Mouse (Mus musculus): ENCODE results near the gene Ptgir. TPM values are rescaled to one million over a fixed set of nuclear protein-coding genes. Genes with fewer than 3 reads are reported as not detected.

Ptgir gene
- polyA plus RNA-seq, 1 experiment, result not detected

DNA sequence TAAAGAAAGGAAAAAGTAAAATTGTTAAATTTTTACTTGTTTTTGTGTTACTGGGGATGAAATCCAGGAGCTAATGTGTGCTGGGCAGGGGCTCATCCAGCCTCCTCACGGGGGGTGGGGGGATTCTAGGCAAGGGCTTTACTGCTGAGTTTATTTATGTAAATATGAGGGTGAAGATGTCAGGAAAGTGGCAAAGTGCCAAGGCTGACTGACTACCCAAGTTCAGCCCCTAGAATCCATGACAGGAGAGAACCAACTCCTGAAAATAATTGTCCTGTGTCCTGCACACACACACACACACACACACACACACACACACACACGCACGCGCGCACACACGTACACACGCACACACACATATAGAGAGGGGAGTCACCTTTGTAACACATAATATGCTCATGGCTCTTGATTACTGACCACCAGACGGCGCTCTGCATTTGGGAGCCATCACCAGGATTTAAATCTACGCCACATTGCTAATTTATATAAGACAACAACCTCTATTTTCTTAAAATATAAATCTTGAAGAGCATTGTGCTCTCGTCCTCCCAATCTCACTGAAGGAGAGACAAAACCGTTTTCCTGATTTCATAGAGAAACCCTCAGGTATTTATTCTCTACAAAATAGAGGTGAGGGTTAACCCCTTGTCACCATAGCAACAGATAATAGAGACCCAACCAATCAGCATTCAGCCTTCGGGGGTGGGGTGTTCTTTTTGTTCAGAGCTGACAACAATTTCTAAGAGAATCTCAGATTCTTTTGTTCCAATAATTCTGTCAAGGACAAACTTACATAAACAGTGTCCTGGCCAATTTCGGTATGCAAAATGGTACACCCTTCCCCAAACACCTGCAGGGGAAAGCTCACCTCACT, 26.7 kb downstream of the Ptgir start:
- no peak overlapping the region for H3K27ac ChIP-seq (ENCODE audit: insufficient read depth, low read length)
- no peaks in the 10 kb centered on the region for H3K9me3 ChIP-seq (replicated peaks; ENCODE audit: control insufficient read depth, insufficient read depth, low read length, poor library complexity, severe bottlenecking)
- H3K27me3 ChIP-seq (ENCODE audit: control insufficient read depth, insufficient read depth, low read length, poor library complexity, severe bottlenecking), result no peaks in the 10 kb centered on the region
- TF ChIP-seq POLR2A (IDR thresholded peaks at IDR 0.05; ENCODE audit: insufficient read depth, low read length) (no peak), CTCF (IDR thresholded peaks at IDR 0.05; ENCODE audit: low read depth, low read length) (peak; percentile 22)
- no peak overlapping the region for H3K9ac ChIP-seq (ENCODE audit: low read depth, poor library complexity, severe bottlenecking)
- no peaks in the 10 kb centered on the region for H3K36me3 ChIP-seq (ENCODE audit: control insufficient read depth, insufficient read depth, low read length, poor library complexity, severe bottlenecking)
- H3K4me1 ChIP-seq (ENCODE audit: control insufficient read depth, insufficient read depth, low read length), result no peaks in the 10 kb centered on the region
- H3K4me3 ChIP-seq (ENCODE audit: low read depth, low read length), result no peak overlapping the region

DNA sequence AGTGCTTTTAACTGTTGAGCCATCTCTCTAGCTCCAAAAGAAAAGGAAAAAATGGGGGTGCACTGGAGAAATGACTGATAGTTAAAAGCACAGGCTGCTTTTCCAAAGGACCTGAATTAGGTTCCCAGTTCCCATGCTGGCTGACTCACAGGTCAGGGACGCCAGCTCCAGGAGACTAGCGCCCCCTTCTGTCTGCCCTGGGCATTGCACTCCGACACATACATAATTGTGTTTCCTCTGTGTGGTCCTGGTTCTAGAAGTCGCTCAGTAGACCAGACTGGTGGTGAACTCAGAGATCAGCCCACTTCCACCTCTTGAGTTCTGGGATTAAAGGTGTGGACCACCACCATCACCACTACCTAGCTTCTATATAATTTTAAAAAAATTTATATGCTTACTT, 31.0 kb downstream of the Ptgir start:
- peak; percentile 98 for TF ChIP-seq CTCF (IDR thresholded peaks at IDR 0.05; ENCODE audit: low read depth, low read length)
- no peak for TF ChIP-seq POLR2A (IDR thresholded peaks at IDR 0.05; ENCODE audit: insufficient read depth, low read length)
- Histone ChIP-seq H3K9me3 (replicated peaks; ENCODE audit: control insufficient read depth, insufficient read depth, low read length, poor library complexity, severe bottlenecking) (no peaks in the 10 kb centered on the region), H3K4me3 (ENCODE audit: low read depth, low read length) (no peak overlapping the region), H3K4me1 (ENCODE audit: control insufficient read depth, insufficient read depth, low read length) (no peaks in the 10 kb centered on the region), H3K27me3 (ENCODE audit: control insufficient read depth, insufficient read depth, low read length, poor library complexity, severe bottlenecking) (no peaks in the 10 kb centered on the region), H3K9ac (ENCODE audit: low read depth, poor library complexity, severe bottlenecking) (no peak overlapping the region), H3K36me3 (ENCODE audit: control insufficient read depth, insufficient read depth, low read length, poor library complexity, severe bottlenecking) (no peaks in the 10 kb centered on the region), H3K27ac (ENCODE audit: insufficient read depth, low read length) (no peak overlapping the region)

DNA sequence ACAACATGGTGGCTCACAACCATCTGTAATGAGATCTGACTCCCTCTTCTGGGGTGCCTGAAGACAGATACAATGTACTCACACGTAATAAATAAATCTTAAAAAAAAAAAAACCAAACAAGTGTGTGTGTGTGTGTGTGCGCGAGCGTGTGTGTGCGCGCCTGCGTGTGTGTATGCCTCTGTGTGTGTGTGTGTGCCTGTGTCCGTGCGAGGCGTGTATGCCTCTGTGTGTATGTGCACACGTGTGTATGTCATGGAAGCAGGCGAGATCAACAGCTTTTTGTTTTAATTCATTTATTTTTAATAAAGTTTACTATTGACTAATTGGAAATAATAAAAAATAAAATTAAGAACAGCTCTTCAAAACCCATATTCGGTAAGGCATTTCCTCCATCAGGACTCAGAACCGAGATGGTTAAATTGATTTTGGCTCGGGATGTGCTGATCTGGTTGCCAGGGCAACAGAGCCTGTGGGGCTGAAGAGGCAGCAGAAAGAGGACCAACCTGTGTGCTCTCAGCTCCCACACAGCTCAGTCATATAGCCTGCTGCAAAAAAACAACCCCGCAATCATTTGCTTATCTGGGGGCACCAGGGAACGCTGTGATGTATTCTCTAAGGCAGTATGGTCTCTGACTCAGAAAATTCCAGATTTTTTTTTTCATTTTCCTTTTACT, 32.0 kb downstream of the Ptgir start:
- H3K4me3 ChIP-seq (ENCODE audit: low read depth, low read length), result no peak overlapping the region
- H3K36me3 ChIP-seq (ENCODE audit: control insufficient read depth, insufficient read depth, low read length, poor library complexity, severe bottlenecking), result no peaks in the 10 kb centered on the region
- H3K27ac ChIP-seq (ENCODE audit: insufficient read depth, low read length), result no peak overlapping the region

DNA sequence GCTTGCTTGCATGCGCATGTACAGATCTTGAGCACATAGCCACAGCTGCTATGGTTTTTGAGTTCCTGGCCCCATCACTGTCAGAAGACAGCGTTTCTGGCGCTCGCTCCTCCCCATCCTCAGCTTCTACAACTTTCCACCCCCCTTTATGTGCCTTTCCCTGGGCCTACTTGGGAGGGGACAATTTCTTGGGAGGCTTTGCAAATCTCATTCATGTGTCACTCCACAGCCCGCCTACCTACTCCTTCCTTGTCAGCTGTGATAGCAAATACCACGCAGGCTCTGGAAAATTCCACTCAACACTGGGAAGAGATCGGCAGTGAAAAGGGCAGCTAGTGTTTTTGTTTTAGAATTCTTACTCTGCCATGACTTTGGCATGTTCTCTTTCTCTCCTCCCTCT, 34.0 kb downstream of the Ptgir start:
- H3K9ac ChIP-seq (ENCODE audit: low read depth, poor library complexity, severe bottlenecking), result no peak overlapping the region
- TF ChIP-seq CTCF (IDR thresholded peaks at IDR 0.05; ENCODE audit: low read depth, low read length) (no peak), POLR2A (IDR thresholded peaks at IDR 0.05; ENCODE audit: insufficient read depth, low read length) (no peak), EP300 (IDR thresholded peaks at IDR 0.05; ENCODE audit: insufficient read depth, low read depth, low read length) (no peak)
- no peak overlapping the region for H3K27ac ChIP-seq (ENCODE audit: insufficient read depth, low read length)
- H3K27me3 ChIP-seq (ENCODE audit: control insufficient read depth, insufficient read depth, low read length, poor library complexity, severe bottlenecking), result no peaks in the 10 kb centered on the region
- H3K4me3 ChIP-seq (ENCODE audit: low read depth, low read length), result no peak overlapping the region
- H3K4me1 ChIP-seq (ENCODE audit: control insufficient read depth, insufficient read depth, low read length), result no peaks in the 10 kb centered on the region
- H3K9me3 ChIP-seq (replicated peaks; ENCODE audit: control insufficient read depth, insufficient read depth, low read length, poor library complexity, severe bottlenecking), result no peaks in the 10 kb centered on the region
- no peaks in the 10 kb centered on the region for H3K36me3 ChIP-seq (ENCODE audit: control insufficient read depth, insufficient read depth, low read length, poor library complexity, severe bottlenecking)

More for the DNA sequence above, 32.0 kb downstream of the Ptgir start:
- no peak overlapping the region for H3K9ac ChIP-seq (ENCODE audit: low read depth, poor library complexity, severe bottlenecking)
- no peaks in the 10 kb centered on the region for H3K4me1 ChIP-seq (ENCODE audit: control insufficient read depth, insufficient read depth, low read length)
- H3K27me3 ChIP-seq (ENCODE audit: control insufficient read depth, insufficient read depth, low read length, poor library complexity, severe bottlenecking), result no peaks in the 10 kb centered on the region
- TF ChIP-seq CTCF (IDR thresholded peaks at IDR 0.05; ENCODE audit: low read depth, low read length) (no peak), EP300 (IDR thresholded peaks at IDR 0.05; ENCODE audit: insufficient read depth, low read depth, low read length) (no peak), POLR2A (IDR thresholded peaks at IDR 0.05; ENCODE audit: insufficient read depth, low read length) (no peak)
- no peaks in the 10 kb centered on the region for H3K9me3 ChIP-seq (replicated peaks; ENCODE audit: control insufficient read depth, insufficient read depth, low read length, poor library complexity, severe bottlenecking)

DNA sequence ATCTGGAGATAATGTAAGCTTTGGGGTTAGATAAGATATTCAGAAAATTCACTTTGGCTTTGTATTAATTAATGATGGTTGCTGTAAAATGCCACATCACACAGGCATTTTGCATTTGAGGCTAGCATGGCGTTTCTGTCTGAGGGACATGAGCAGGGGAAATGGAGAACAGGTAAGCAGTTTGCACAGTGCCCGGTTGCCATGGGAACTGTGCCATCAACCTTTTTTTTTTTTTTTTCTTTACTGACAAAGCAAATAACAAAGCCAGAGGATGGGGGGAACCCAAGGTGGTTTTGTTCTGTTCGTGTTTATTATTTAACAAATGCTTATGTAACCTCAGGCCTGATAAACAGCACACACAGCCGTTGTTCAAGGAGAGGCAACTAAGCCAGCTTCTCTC, 36.6 kb downstream of the Ptgir start:
- Histone ChIP-seq H3K9me3 (replicated peaks; ENCODE audit: control insufficient read depth, insufficient read depth, low read length, poor library complexity, severe bottlenecking) (no peaks in the 10 kb centered on the region), H3K4me3 (ENCODE audit: low read depth, low read length) (no peak overlapping the region), H3K36me3 (ENCODE audit: control insufficient read depth, insufficient read depth, low read length, poor library complexity, severe bottlenecking) (no peaks in the 10 kb centered on the region), H3K27ac (ENCODE audit: insufficient read depth, low read length) (no peak overlapping the region), H3K27me3 (ENCODE audit: control insufficient read depth, insufficient read depth, low read length, poor library complexity, severe bottlenecking) (no peaks in the 10 kb centered on the region), H3K4me1 (ENCODE audit: control insufficient read depth, insufficient read depth, low read length) (peaks cover 2% of the 10 kb centered on the region), H3K9ac (ENCODE audit: low read depth, poor library complexity, severe bottlenecking) (no peak overlapping the region)
- TF ChIP-seq EP300 (IDR thresholded peaks at IDR 0.05; ENCODE audit: insufficient read depth, low read depth, low read length), result no peak
- TF ChIP-seq POLR2A (IDR thresholded peaks at IDR 0.05; ENCODE audit: insufficient read depth, low read length), result no peak
